Mouse (Mus musculus) embryonic fibroblast, embryonic 13.5 days (primary cell): ENCODE data around the gene Smox. TPM values are rescaled to one million over a fixed set of nuclear protein-coding genes. Genes with fewer than 3 reads are reported as not detected.

Experiments
- H3K27ac ChIP-seq: 2 replicates; pipeline ENCODE4 v1.5.1; 2012; ENCODE audit warnings: low read length, control low read depth, inconsistent platforms; ENCODE audit not compliant: insufficient read depth
- H3K4me1 ChIP-seq: 2 replicates; pipeline ENCODE4 v1.6.1; 2011; ENCODE audit warnings: low read length; ENCODE audit not compliant: control insufficient read depth, insufficient read depth
- H3K4me3 ChIP-seq: 2 replicates; pipeline ENCODE4 v1.5.1; 2011; ENCODE audit warnings: mild to moderate bottlenecking, control low read depth, low read length; ENCODE audit not compliant: insufficient read depth
- CTCF ChIP-seq: IDR thresholded peaks from 2 replicates; pipeline ENCODE4 v1.5.1; 2011; ENCODE audit warnings: mild to moderate bottlenecking, control low read depth, low read length, moderate library complexity, borderline replicate concordance; ENCODE audit not compliant: insufficient read depth
- POLR2A ChIP-seq: IDR thresholded peaks from 2 replicates; pipeline ENCODE4 v1.6.1; 2011; ENCODE audit warnings: low read depth, mild to moderate bottlenecking, control low read depth, low read length, moderate library complexity
- polyA plus RNA-seq: library from polyadenylated mRNA; stranded (reverse); fragments of >200 nt; gene quantifications from 2 replicates; pipeline ENCODE4 v1.2.4, GENCODE M21; 2011; ENCODE audit warnings: low read depth; ENCODE audit not compliant: missing spikeins, insufficient read length

The Smox gene
- polyA plus RNA-seq, 1 experiment = 21.0 TPM

GRCm38 (mm10) chr2:131502561-131502960 lies 11.3 kb downstream of the Smox start:
- H3K4me1 ChIP-seq = no peaks in the 10 kb centered on the region
- no peak overlapping the region for H3K27ac ChIP-seq
- TF ChIP-seq POLR2A = no peak
- no peak for TF ChIP-seq CTCF
- no peak overlapping the region for H3K4me3 ChIP-seq

GRCm38 (mm10) chr2:131505431-131505830 lies 14.1 kb downstream of the Smox start:
- peaks cover 3% of the 10 kb centered on the region; the same call in 1 of the 2 replicates for H3K4me1 ChIP-seq
- no peak overlapping the region for H3K27ac ChIP-seq
- TF ChIP-seq CTCF (no peak), POLR2A (no peak)
- H3K4me3 ChIP-seq = no peak overlapping the region

- no peak overlapping the region for H3K4me3 ChIP-seq
- TF ChIP-seq CTCF (no peak), POLR2A (no peak)
- no peak overlapping the region for H3K27ac ChIP-seq
- H3K4me1 ChIP-seq = peaks cover 5% of the 10 kb centered on the region; the same call in 1 of the 2 replicates
These were observed 15.1 kb downstream of the Smox start for GRCm38 (mm10) chr2:131506358-131506757.

- no peak overlapping the region for H3K4me3 ChIP-seq
- peaks cover 5% of the 10 kb centered on the region; the same call in 1 of the 2 replicates for H3K4me1 ChIP-seq
- H3K27ac ChIP-seq = no peak overlapping the region
- TF ChIP-seq CTCF (no peak), POLR2A (no peak)
These were observed 17.2 kb downstream of the Smox start for GRCm38 (mm10) chr2:131508501-131508900.

GRCm38 (mm10) chr2:131509671-131510313 lies 18.5 kb downstream of the Smox start:
- Histone ChIP-seq H3K4me1 (peaks cover 7% of the 10 kb centered on the region; the same call in 1 of the 2 replicates), H3K4me3 (no peak overlapping the region), H3K27ac (0 out of 2 replicates have a peak overlapping the region, but pooled peaks have one; percentile 9)
- TF ChIP-seq CTCF (0 out of 2 replicates have a peak, but pooled peaks have one; percentile 9), POLR2A (no peak)

GRCm38 (mm10) chr2:131510531-131510930 lies 19.2 kb downstream of the Smox start:
- Histone ChIP-seq H3K27ac (peak overlapping the region; percentile 9; the same call in 1 of the 2 replicates), H3K4me1 (peaks cover 7% of the 10 kb centered on the region; the same call in 1 of the 2 replicates), H3K4me3 (no peak overlapping the region)
- TF ChIP-seq CTCF (no peak), POLR2A (no peak)

- Histone ChIP-seq H3K4me3 (no peak overlapping the region), H3K4me1 (peaks cover 7% of the 10 kb centered on the region; the same call in 1 of the 2 replicates), H3K27ac (no peak overlapping the region)
- TF ChIP-seq CTCF = no peak
- no peak for TF ChIP-seq POLR2A
These were observed 22.2 kb downstream of the Smox start for GRCm38 (mm10) chr2:131513477-131513876.

- Histone ChIP-seq H3K4me3 (no peak overlapping the region), H3K4me1 (peaks cover 7% of the 10 kb centered on the region; the same call in 1 of the 2 replicates), H3K27ac (no peak overlapping the region)
- TF ChIP-seq POLR2A (no peak), CTCF (no peak)
These were observed 22.8 kb downstream of the Smox start for GRCm38 (mm10) chr2:131514055-131514621.

GRCm38 (mm10) chr2:131517550-131517949 lies 26.3 kb downstream of the Smox start:
- TF ChIP-seq CTCF = no peak
- no peak for TF ChIP-seq POLR2A
- H3K27ac ChIP-seq = no peak overlapping the region
- peaks cover 2% of the 10 kb centered on the region; the same call in 1 of the 2 replicates for H3K4me1 ChIP-seq
- H3K4me3 ChIP-seq = no peak overlapping the region

- Histone ChIP-seq H3K4me3 (no peak overlapping the region), H3K4me1 (peaks cover 2% of the 10 kb centered on the region; the same call in 1 of the 2 replicates), H3K27ac (no peak overlapping the region)
- TF ChIP-seq CTCF (no peak), POLR2A (no peak)
These were observed 27.5 kb downstream of the Smox start for GRCm38 (mm10) chr2:131518790-131519189.
